Mouse (Mus musculus): ENCODE results near the gene Ccdc15.

Gene Ccdc15

GRCm38 (mm10) chr9:37232201-37233195, 115.7 kb downstream of the Ccdc15 start:
- DNase-seq (ENCODE audit: inconsistent ontology term): peak; percentile 28

- no peak for DNase-seq (ENCODE audit: inconsistent ontology term)
These were observed 117.6 kb downstream of the Ccdc15 start for GRCm38 (mm10) chr9:37230486-37231195.

- DNase-seq (ENCODE audit: inconsistent ontology term): peak; percentile 39
These were observed 118.3 kb downstream of the Ccdc15 start for GRCm38 (mm10) chr9:37229880-37230325.

Measured in Muller cell, postnatal 12 days (primary cell).